8 mouse cellular contexts compared by ENCODE assay signal in the genomic region with DNA sequence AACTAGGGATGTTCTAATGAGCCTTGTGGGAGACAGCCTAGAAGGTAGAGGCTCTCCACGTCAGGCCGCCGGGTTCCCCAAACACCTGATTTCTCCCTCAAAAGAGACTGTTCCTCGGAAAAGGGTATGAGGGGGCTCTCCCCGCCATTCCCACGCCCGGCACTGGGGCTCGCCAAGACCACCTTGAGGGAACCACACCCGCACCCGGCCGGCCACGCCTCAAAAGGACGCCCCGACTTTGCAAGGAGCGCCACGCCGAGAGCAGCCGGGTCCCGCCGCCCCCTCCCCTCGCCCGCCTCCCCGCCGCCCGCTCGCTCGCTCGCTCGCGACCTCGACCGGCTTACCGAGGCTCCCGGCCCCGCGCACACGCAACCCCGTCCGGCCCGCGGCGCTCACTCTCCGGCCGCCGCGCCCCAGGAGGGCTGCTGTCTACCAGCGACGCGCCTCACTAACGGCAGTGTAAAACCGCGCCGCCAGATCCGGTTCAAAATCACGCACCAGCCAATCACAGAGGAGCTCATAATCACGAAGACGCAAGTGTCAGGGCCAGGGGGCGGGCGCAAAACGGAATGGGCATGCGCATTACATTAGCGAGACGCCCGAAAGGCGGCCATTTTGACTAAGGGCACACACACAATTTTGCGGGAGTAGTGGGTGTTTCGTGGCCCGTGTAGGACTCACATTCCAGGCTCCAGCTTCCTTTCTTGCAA. TPM values are rescaled to one million over a fixed set of nuclear protein-coding genes. Genes with fewer than 3 reads are reported as not detected.
DNase-seq lines count a peak whose midpoint lies in the region; ATAC-seq lines count a peak whose summit lies in the region.

Gene Racgap1 (minus strand): TSS at position 494 of the 710 bp plus-strand sequence.

- WGBS in hindbrain, embryonic 12.5 days = under 1% methylated on average over 44 of the region's 68 CpGs

- peak within 1 kb of the TSS; percentile 85 for H3K4me3 ChIP-seq in hindbrain, embryonic 12.5 days

- H3K4me1 ChIP-seq in hindbrain, embryonic 12.5 days = peaks cover 64% of the 10 kb centered on the region

- peak within 1 kb of the TSS; percentile 83 for H3K9ac ChIP-seq in hindbrain, embryonic 12.5 days

- no peaks in the 10 kb centered on the region for H3K36me3 ChIP-seq in hindbrain, embryonic 12.5 days

- peak; percentile 99 for DNase-seq in NIH3T3 (ENCODE audit: low read depth)
- peak; percentile 98 for DNase-seq in cerebellum, postnatal 10 days
- DNase-seq in frontal cortex, postnatal 10 days (ENCODE audit: low spot score in 2 of 2) = peak; percentile 94 to 95
- DNase-seq in layer of hippocampus, postnatal 14 days (ENCODE audit: low spot score in 2 of 2) = peak; percentile 93 to 98
- DNase-seq in lung, postnatal 14 days = peak; percentile 99
- DNase-seq in retina, adult 2 months (ENCODE audit: low read depth, low spot score) = peak; percentile 89
- peak; percentile 96 to 97 for DNase-seq in thymus, postnatal 36 days

- peaks cover 29% of the 10 kb centered on the region for H3K27me3 ChIP-seq in hindbrain, embryonic 12.5 days

- peak within 1 kb of the TSS; percentile 76 for H3K4me2 ChIP-seq in hindbrain, embryonic 12.5 days (replicated peaks)

- no peaks in the 10 kb centered on the region for H3K9me3 ChIP-seq in hindbrain, embryonic 12.5 days (replicated peaks)

- ATAC-seq in hindbrain, embryonic 12.5 days (ENCODE audit: low FRiP score) = peak; percentile 87

- H3K27ac ChIP-seq in hindbrain, embryonic 12.5 days = 0 out of 2 replicates have a peak within 1 kb of the TSS, but pooled peaks have one; percentile 55

RNA-seq across cellular contexts. Expression of gene Racgap1, which starts in this region (rescaled TPM):
- polyA plus RNA-seq in hindbrain, embryonic 12.5 days (2016; fragmentation: Nextera tagmentation; extraction: Ambion mirVana) = 177 and 185 TPM in 2 replicates
- 1 to 10 TPM; 7.6 to 8.7 TPM for total RNA-seq in layer of hippocampus, postnatal 14 days (2021)

Comparison
In these comparisons a context has a peak if more than half of its experiments do, and no peak if none do; other contexts are left out.
1. Peak in every context shown above with its lines: DNase-seq, ATAC-seq, H3K4me3 ChIP-seq and H3K27ac ChIP-seq.